Mouse (Mus musculus) macrophage (primary cell): Measurements from ENCODE around the gene Spryd4. TPM values are rescaled to one million over a fixed set of nuclear protein-coding genes. Genes with fewer than 3 reads are reported as not detected.
A peak's percentile ranks its signal among the peaks of the same experiment; 100 is the strongest.
"Not testable (repeated sequence)": the region's sequence is repeated elsewhere in the genome, so short reads cannot be mapped to it uniquely, and the experiment has no call there.

ENCODE experiments used
- H3K27ac ChIP-seq: fragments of 350-480 bp; formaldehyde crosslinking; 2 replicates; pipeline ENCODE4 v1.9.0; 2021
- H3K36me3 ChIP-seq: fragments of 350-480 bp; formaldehyde crosslinking; 2 replicates; pipeline ENCODE4 v1.9.0; 2021; ENCODE audit errors: inconsistent target
- H3K4me3 ChIP-seq: fragments of 350-480 bp; formaldehyde crosslinking; 2 replicates; pipeline ENCODE4 v1.9.0; 2021; ENCODE audit errors: inconsistent target
- H3K79me2 ChIP-seq: fragments of 350-480 bp; formaldehyde crosslinking; 2 replicates; pipeline ENCODE4 v1.9.0; 2021; ENCODE audit errors: inconsistent target
- WGBS: methylation state at CpG from one replicate; pipeline ENCODE4 v1.1.7; 2026; ENCODE audit warnings: inconsistent platforms; ENCODE audit not compliant: missing documents; 5-methylcytosine and 5-hydroxymethylcytosine counted together
- polyA plus RNA-seq: library from polyadenylated mRNA; stranded (reverse); fragments of 250-400 nt; gene quantifications from 3 replicates; pipeline ENCODE4 v1.2.4, GENCODE M21; 2018; ENCODE audit warnings: inconsistent platforms

The Spryd4 gene
- polyA plus RNA-seq, 1 experiment from 2014 or later: 5.3 TPM

- no peak overlapping the region for H3K4me3 ChIP-seq
- WGBS: 48% methylated on average over 2 of the region's 2 CpGs
- no peaks in the 10 kb centered on the region for H3K36me3 ChIP-seq
- no peaks in the 10 kb centered on the region for H3K79me2 ChIP-seq
- H3K27ac ChIP-seq: no peak overlapping the region
Observed at GRCm38 (mm10) chr10:128185959-128186358, 25.6 kb downstream of the Spryd4 start.

DNA sequence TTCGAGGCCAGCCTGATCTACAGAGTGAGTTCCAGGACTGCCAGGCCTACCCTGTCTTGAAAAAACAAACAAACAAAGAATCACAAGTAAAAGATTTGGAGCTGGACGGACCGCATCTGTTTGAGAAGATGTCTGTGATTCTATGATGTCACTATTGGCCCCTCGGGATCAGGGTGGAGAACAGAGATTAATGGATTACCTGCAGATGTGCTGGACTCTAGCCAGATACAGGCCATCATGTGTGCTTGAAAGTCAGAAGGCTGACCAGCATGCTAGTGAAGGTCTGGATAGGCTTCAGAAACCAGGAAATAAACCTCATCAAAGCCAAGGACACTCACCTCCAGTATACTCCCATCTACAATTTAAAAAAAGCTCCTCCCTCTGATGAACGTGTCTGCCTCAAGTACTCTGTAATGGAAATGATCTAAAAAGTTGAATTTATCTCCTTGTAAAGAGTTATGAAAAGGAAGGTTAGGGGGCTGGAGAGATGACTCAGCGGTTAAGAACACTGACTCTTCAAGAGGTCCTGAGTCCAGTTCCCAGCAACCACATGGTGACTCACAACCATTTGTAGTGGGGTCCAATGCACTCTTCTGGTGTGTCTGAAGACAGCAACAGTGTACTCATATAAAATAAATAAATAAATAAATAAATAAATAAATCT lies 26.2 kb downstream of the Spryd4 start:
- 87% methylated on average over 6 of the region's 6 CpGs for WGBS
- Histone ChIP-seq H3K4me3 (no peak overlapping the region), H3K27ac (no peak overlapping the region), H3K36me3 (no peaks in the 10 kb centered on the region), H3K79me2 (no peaks in the 10 kb centered on the region)

DNA sequence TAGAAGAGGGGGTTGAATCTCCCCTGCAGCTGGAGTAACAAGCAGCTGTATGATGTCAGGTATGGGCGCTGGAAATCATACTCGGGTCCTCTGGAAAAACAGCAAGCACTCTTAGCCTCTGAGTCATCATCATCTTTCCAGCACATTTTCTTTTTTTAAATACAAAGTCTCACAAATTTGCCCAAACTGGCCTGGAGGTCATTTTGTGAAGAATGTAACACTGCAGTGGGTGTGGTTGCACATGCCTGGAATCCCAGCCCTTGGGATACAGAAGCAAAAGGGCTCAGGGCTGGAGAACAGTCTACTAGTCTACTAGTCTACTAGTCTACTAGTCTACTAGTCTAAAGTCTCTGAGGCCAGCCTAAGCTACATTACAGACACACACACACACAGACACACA lies 27.3 kb downstream of the Spryd4 start:
- H3K36me3 ChIP-seq: no peaks in the 10 kb centered on the region
- H3K4me3 ChIP-seq: no peak overlapping the region
- H3K79me2 ChIP-seq: no peaks in the 10 kb centered on the region
- WGBS: 85% methylated on average over 2 of the region's 2 CpGs
- no peak overlapping the region for H3K27ac ChIP-seq

DNA sequence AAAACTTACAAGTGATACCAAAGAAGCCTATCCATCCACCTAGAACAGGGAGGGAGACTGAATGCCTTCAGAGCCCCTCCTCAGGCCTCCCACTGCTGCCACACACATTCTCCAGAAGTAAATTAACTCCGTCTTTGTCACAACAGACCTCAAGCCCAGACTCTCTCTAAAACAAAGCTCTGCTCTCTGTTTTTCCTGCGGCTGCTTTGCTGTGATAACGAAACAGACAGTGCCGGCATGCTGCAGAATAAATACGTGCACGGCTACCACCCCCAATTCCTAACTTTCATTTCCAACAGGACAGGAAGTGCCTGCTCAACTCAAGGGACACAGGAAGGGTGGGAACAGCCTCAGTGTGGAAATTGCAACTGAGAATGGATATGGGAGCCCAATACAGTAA lies 31.6 kb downstream of the Spryd4 start, which contains the start of gene Rbms2:
Gene Rbms2, minus strand, starts transcription at position 309 of the 400 bp plus-strand sequence.
- Histone ChIP-seq H3K79me2 (peaks cover 4% of the 10 kb centered on the region; the same call in 1 of the 2 replicates), H3K27ac (no peak within 1 kb of the TSS), H3K36me3 (no peaks in the 10 kb centered on the region), H3K4me3 (no peak within 1 kb of the TSS)
- whole genome bisulfite sequencing: 25% methylated on average over 6 of the region's 6 CpGs

DNA sequence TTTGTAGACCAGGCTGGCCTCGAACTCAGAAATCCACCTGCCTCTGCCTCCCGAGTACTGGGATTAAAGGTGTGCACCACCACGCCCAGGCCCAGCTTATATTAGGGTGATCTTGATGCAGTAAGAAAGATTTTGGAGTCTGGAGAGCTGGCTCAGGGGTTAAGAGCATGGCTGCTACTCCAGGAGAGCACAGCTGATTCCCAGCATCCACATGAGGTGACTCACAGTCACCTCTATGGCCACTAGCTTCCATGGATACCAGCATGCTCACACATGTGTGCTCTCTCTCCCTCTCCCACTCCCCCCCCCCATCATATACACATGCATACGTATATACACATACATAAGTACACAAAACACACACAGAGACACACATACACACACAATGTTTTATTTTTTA lies 34.3 kb downstream of the Spryd4 start:
- Histone ChIP-seq H3K27ac (no peak overlapping the region), H3K4me3 (no peak overlapping the region), H3K79me2 (peaks cover 15% of the 10 kb centered on the region; the same call in 1 of the 2 replicates), H3K36me3 (no peaks in the 10 kb centered on the region)
- WGBS: 95% methylated on average over 4 of the region's 4 CpGs

- peaks cover 22% of the 10 kb centered on the region; the same call in 1 of the 2 replicates for H3K79me2 ChIP-seq
- H3K4me3 ChIP-seq: peak overlapping the region; percentile 68
- no peaks in the 10 kb centered on the region for H3K36me3 ChIP-seq
- H3K27ac ChIP-seq: 0 out of 2 replicates have a peak overlapping the region, but pooled peaks have one; percentile 19
- 2% methylated on average over 17 of the region's 17 CpGs for WGBS
Observed at GRCm38 (mm10) chr10:128175996-128176755, 35.4 kb downstream of the Spryd4 start.

DNA sequence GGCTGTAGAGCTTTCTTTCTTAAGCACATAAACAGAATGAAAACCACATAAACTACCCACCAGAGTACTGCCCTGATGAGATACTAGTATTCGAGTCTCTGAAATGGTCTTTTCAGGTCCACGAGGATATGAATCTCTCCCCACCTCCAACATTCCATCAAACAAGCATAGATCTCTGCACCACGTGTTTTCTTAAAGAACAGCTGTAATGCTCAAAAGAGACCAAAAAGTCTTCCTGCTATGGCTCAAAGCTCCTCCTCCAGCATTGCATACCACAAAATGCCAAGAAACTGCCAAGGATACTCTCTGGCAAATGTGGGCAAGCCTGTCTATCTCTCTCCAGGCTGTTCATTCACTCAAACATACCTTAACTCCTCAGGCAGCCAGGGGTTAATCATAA lies 36.3 kb downstream of the Spryd4 start:
- H3K27ac ChIP-seq: no peak overlapping the region
- WGBS: 11% methylated on average over 3 of the region's 3 CpGs
- peak overlapping the region; percentile 68; the same call in 1 of the 2 replicates for H3K4me3 ChIP-seq

GRCm38 (mm10) chr10:128171348-128171747 lies 40.3 kb downstream of the Spryd4 start:
- H3K27ac ChIP-seq, H3K4me3 ChIP-seq, H3K36me3 ChIP-seq: not testable (repeated sequence)
- WGBS: 92% methylated on average over 9 of the region's 10 CpGs
- H3K79me2 ChIP-seq: peaks cover 35% of the 10 kb centered on the region; the same call in 1 of the 2 replicates

More for the DNA sequence above, 36.3 kb downstream of the Spryd4 start:
- H3K36me3 ChIP-seq: no peaks in the 10 kb centered on the region
- H3K79me2 ChIP-seq: peaks cover 22% of the 10 kb centered on the region; the same call in 1 of the 2 replicates

GRCm38 (mm10) chr10:128167091-128167490 lies 44.5 kb downstream of the Spryd4 start:
- Histone ChIP-seq H3K36me3 (no peaks in the 10 kb centered on the region), H3K79me2 (peaks cover 18% of the 10 kb centered on the region; the same call in 1 of the 2 replicates), H3K4me3 (no peak overlapping the region), H3K27ac (no peak overlapping the region)
- WGBS: 70% methylated on average over 6 of the region's 6 CpGs

- 86% methylated on average over 1 of the region's 3 CpGs for WGBS
- not testable (repeated sequence) for H3K36me3 ChIP-seq, H3K27ac ChIP-seq, H3K4me3 ChIP-seq
- peaks cover 13% of the 10 kb centered on the region; the same call in 1 of the 2 replicates for H3K79me2 ChIP-seq
Observed at GRCm38 (mm10) chr10:128165726-128166125, 45.9 kb downstream of the Spryd4 start.

Other genes with a start within 250 kb of the Spryd4 start
- not detected in 3 replicates for gene Hsd17b6, start 204.2 kb downstream of the Spryd4 start, polyA plus RNA-seq
- 3.5 to 24.5 TPM (median 8.9 TPM) in 3 replicates for gene Prim1, start 196.6 kb downstream of the Spryd4 start, polyA plus RNA-seq
- 676 to 712 TPM (median 694 TPM) in 3 replicates for gene Naca, start 176.2 kb downstream of the Spryd4 start, polyA plus RNA-seq
- 66.7 to 167 TPM (median 80.1 TPM) in 3 replicates for gene Ptges3, start 152.9 kb downstream of the Spryd4 start, polyA plus RNA-seq
- gene Atp5b, start 128.5 kb downstream of the Spryd4 start, polyA plus RNA-seq: 455 to 1,015 TPM (median 549 TPM) in 3 replicates
- 20.2 to 33.8 TPM (median 31.2 TPM) in 3 replicates for gene Baz2a, start 120.2 kb downstream of the Spryd4 start, polyA plus RNA-seq
- 18.9 to 45.4 TPM (median 23.8 TPM) in 3 replicates for gene Rbms2, start 31.5 kb downstream of the Spryd4 start, polyA plus RNA-seq
- not detected in 3 replicates for gene Gls2, start 17.4 kb downstream of the Spryd4 start, polyA plus RNA-seq
- gene Mip, start 14.0 kb upstream of the Spryd4 start, polyA plus RNA-seq: not detected in 3 replicates
- gene Timeless, start 20.3 kb upstream of the Spryd4 start, polyA plus RNA-seq: 4.1 to 22.4 TPM (median 9.6 TPM) in 3 replicates
- not detected in 3 replicates for gene Apon, start 42.3 kb upstream of the Spryd4 start, polyA plus RNA-seq
- 0.16 to 0.18 TPM in 2 of 3 replicates, not detected in the other for gene Apof, start 56.9 kb upstream of the Spryd4 start, polyA plus RNA-seq
- 83.8 to 206 TPM (median 96.7 TPM) in 3 replicates for gene Stat2, start 58.8 kb upstream of the Spryd4 start, polyA plus RNA-seq
- gene Il23a, start 86.9 kb upstream of the Spryd4 start, polyA plus RNA-seq: 0.10 TPM in 1 of 3 replicates, not detected in the others
- 2.9 to 5.7 TPM (median 3.4 TPM) in 3 replicates for gene Pan2, start 91.5 kb upstream of the Spryd4 start, polyA plus RNA-seq
- gene Cnpy2, start 110.7 kb upstream of the Spryd4 start, polyA plus RNA-seq: 83.6 to 112 TPM (median 85.3 TPM) in 3 replicates
- gene Cs, start 125.9 kb upstream of the Spryd4 start, polyA plus RNA-seq: 94.4 to 128 TPM (median 100 TPM) in 3 replicates
- 20.5 to 35.2 TPM (median 25.5 TPM) in 3 replicates for gene Coq10a, start 157.2 kb upstream of the Spryd4 start, polyA plus RNA-seq
- gene Ankrd52, start 165.3 kb upstream of the Spryd4 start, polyA plus RNA-seq: 23.3 to 29.3 TPM (median 26.0 TPM) in 3 replicates
- gene Slc39a5, start 189.4 kb upstream of the Spryd4 start, polyA plus RNA-seq: not detected in 3 replicates
- gene Nabp2, start 199.7 kb upstream of the Spryd4 start, polyA plus RNA-seq: 44.1 to 130 TPM (median 65.7 TPM) in 3 replicates
- gene Rnf41, start 199.8 kb upstream of the Spryd4 start, polyA plus RNA-seq: 26.5 to 35.2 TPM (median 33.6 TPM) in 3 replicates
- 73.6 to 136 TPM (median 74.8 TPM) in 3 replicates for gene Smarcc2, start 247.4 kb upstream of the Spryd4 start, polyA plus RNA-seq